Mouse (Mus musculus): ENCODE measurements around the gene Nme7. TPM values are rescaled to one million over a fixed set of nuclear protein-coding genes. Genes with fewer than 3 reads are reported as not detected.
A peak's percentile ranks its signal among the peaks of the same experiment; 100 is the strongest.

Nme7 gene
- polyA plus RNA-seq, 1 experiment from 2014 or later, result 51.6 TPM

DNA sequence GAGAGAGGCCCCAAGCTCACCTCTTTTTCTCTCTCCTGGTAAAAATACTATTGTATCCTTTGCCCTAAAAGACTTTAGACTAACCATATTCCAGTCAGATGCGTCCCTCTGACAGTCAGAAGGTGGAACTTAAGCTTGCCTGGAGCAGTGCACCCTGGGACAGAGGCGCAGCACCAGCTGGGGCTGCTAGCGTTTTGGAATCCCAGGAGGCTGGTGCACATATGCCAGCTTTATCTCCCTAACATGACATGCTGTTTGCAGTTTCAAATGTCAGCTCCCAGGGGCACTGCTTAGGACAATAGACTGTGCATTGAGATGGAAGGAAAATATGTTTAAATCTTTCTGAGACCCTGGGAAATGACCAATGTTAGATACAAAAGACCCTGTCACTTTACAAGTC is 88.3 kb downstream of the Nme7 start:
- H3K9me3 ChIP-seq (replicated peaks; ENCODE audit: control insufficient read depth, low read length), result no peaks in the 10 kb centered on the region
- WGBS, result 36% methylated on average over 3 of the region's 3 CpGs
- no peak overlapping the region for H3K4me3 ChIP-seq (ENCODE audit: low read depth, low read length)
- no peak overlapping the region for H3K4me2 ChIP-seq (ENCODE audit: low read depth, low read length)
- H3K36me3 ChIP-seq (replicated peaks; ENCODE audit: control insufficient read depth, insufficient read depth, low read depth, low read length), result no peaks in the 10 kb centered on the region
- no peak overlapping the region for H3K9ac ChIP-seq (replicated peaks; ENCODE audit: low read length)
- no peak for DNase-seq (ENCODE audit: low spot score)
- no peak overlapping the region for H3K27ac ChIP-seq (replicated peaks; ENCODE audit: low read depth, low read length)
- no peaks in the 10 kb centered on the region for H3K4me1 ChIP-seq (ENCODE audit: control insufficient read depth, insufficient read depth, low read length)
- no peaks in the 10 kb centered on the region for H3K27me3 ChIP-seq (ENCODE audit: control insufficient read depth, insufficient read depth, low read length)
- peak; percentile 87 for ATAC-seq (replicated peaks; ENCODE audit: insufficient number of reproducible peaks, low FRiP score, low TSS enrichment, low read depth)

- DNase-seq (ENCODE audit: low spot score) (no peak), ATAC-seq (replicated peaks; ENCODE audit: insufficient number of reproducible peaks, low FRiP score, low TSS enrichment, low read depth) (no peak)
Observed at GRCm38 (mm10) chr1:164395131-164395780, 91.3 kb downstream of the Nme7 start.

DNA sequence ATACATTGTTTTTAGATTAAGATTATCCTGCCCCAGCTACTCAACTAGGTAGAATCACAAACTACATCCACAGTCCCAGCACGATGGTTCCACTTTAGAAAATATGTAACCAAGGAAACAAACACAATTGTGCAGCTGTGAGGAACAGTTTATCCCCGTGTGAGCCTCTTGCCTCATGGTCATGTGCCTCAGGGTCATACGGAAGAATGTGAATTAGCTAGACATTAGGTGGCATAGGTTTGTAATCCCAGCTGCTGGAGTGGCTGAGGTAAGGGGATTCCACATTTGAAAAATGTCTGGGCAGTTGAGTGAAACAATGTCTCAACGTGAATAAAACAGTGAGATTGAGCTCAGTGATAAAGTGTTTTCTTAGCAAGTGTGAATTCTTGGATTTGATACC is 93.8 kb downstream of the Nme7 start:
- no peaks in the 10 kb centered on the region for H3K9me3 ChIP-seq (replicated peaks; ENCODE audit: control insufficient read depth, low read length)
- no peak overlapping the region for H3K4me3 ChIP-seq (ENCODE audit: low read depth, low read length)
- H3K27me3 ChIP-seq (ENCODE audit: control insufficient read depth, insufficient read depth, low read length), result no peaks in the 10 kb centered on the region
- no peak overlapping the region for H3K27ac ChIP-seq (replicated peaks; ENCODE audit: low read depth, low read length)
- DNase-seq (ENCODE audit: low spot score) (no peak), ATAC-seq (replicated peaks; ENCODE audit: insufficient number of reproducible peaks, low FRiP score, low TSS enrichment, low read depth) (no peak)
- WGBS, result 69% methylated on average over 4 of the region's 4 CpGs
- no peaks in the 10 kb centered on the region for H3K36me3 ChIP-seq (replicated peaks; ENCODE audit: control insufficient read depth, insufficient read depth, low read depth, low read length)
- no peaks in the 10 kb centered on the region for H3K4me1 ChIP-seq (ENCODE audit: control insufficient read depth, insufficient read depth, low read length)
- no peak overlapping the region for H3K9ac ChIP-seq (replicated peaks; ENCODE audit: low read length)
- no peak overlapping the region for H3K4me2 ChIP-seq (ENCODE audit: low read depth, low read length)

More at GRCm38 (mm10) chr1:164395131-164395780, 91.3 kb downstream of the Nme7 start:
- Histone ChIP-seq H3K9me3 (replicated peaks; ENCODE audit: control insufficient read depth, low read length) (no peaks in the 10 kb centered on the region), H3K27me3 (ENCODE audit: control insufficient read depth, insufficient read depth, low read length) (no peaks in the 10 kb centered on the region), H3K4me2 (ENCODE audit: low read depth, low read length) (no peak overlapping the region), H3K27ac (replicated peaks; ENCODE audit: low read depth, low read length) (no peak overlapping the region), H3K4me1 (ENCODE audit: control insufficient read depth, insufficient read depth, low read length) (no peaks in the 10 kb centered on the region), H3K36me3 (replicated peaks; ENCODE audit: control insufficient read depth, insufficient read depth, low read depth, low read length) (no peaks in the 10 kb centered on the region), H3K9ac (replicated peaks; ENCODE audit: low read length) (no peak overlapping the region), H3K4me3 (ENCODE audit: low read depth, low read length) (no peak overlapping the region)
- WGBS, result 88% methylated on average over 6 of the region's 6 CpGs

- Histone ChIP-seq H3K4me3 (ENCODE audit: low read depth, low read length) (no peak overlapping the region), H3K9me3 (replicated peaks; ENCODE audit: control insufficient read depth, low read length) (no peaks in the 10 kb centered on the region), H3K36me3 (replicated peaks; ENCODE audit: control insufficient read depth, insufficient read depth, low read depth, low read length) (no peaks in the 10 kb centered on the region), H3K4me1 (ENCODE audit: control insufficient read depth, insufficient read depth, low read length) (no peaks in the 10 kb centered on the region), H3K9ac (replicated peaks; ENCODE audit: low read length) (no peak overlapping the region), H3K27ac (replicated peaks; ENCODE audit: low read depth, low read length) (no peak overlapping the region), H3K4me2 (ENCODE audit: low read depth, low read length) (no peak overlapping the region), H3K27me3 (ENCODE audit: control insufficient read depth, insufficient read depth, low read length) (no peaks in the 10 kb centered on the region)
- ATAC-seq (replicated peaks; ENCODE audit: insufficient number of reproducible peaks, low FRiP score, low TSS enrichment, low read depth) (no peak), DNase-seq (ENCODE audit: low spot score) (no peak)
- WGBS, result 97% methylated on average over 3 of the region's 3 CpGs
Observed at GRCm38 (mm10) chr1:164399578-164399977, 95.7 kb downstream of the Nme7 start.

GRCm38 (mm10) chr1:164405385-164405802 is 101.5 kb downstream of the Nme7 start:
- no peak overlapping the region for H3K4me3 ChIP-seq (ENCODE audit: low read depth, low read length)
- DNase-seq (ENCODE audit: low spot score), result no peak
- H3K36me3 ChIP-seq (replicated peaks; ENCODE audit: control insufficient read depth, insufficient read depth, low read depth, low read length), result no peaks in the 10 kb centered on the region
- H3K9ac ChIP-seq (replicated peaks; ENCODE audit: low read length), result no peak overlapping the region
- WGBS, result 69% methylated on average over 5 of the region's 5 CpGs
- no peak for ATAC-seq (replicated peaks; ENCODE audit: insufficient number of reproducible peaks, low FRiP score, low TSS enrichment, low read depth)
- H3K4me1 ChIP-seq (ENCODE audit: control insufficient read depth, insufficient read depth, low read length), result no peaks in the 10 kb centered on the region
- H3K9me3 ChIP-seq (replicated peaks; ENCODE audit: control insufficient read depth, low read length), result no peaks in the 10 kb centered on the region
- no peaks in the 10 kb centered on the region for H3K27me3 ChIP-seq (ENCODE audit: control insufficient read depth, insufficient read depth, low read length)
- no peak overlapping the region for H3K4me2 ChIP-seq (ENCODE audit: low read depth, low read length)
- no peak overlapping the region for H3K27ac ChIP-seq (replicated peaks; ENCODE audit: low read depth, low read length)

GRCm38 (mm10) chr1:164406506-164406905 is 102.6 kb downstream of the Nme7 start:
- H3K9me3 ChIP-seq (replicated peaks; ENCODE audit: control insufficient read depth, low read length), result no peaks in the 10 kb centered on the region
- no peak for DNase-seq (ENCODE audit: low spot score)
- no peak overlapping the region for H3K27ac ChIP-seq (replicated peaks; ENCODE audit: low read depth, low read length)
- WGBS, result 63% methylated on average over 5 of the region's 5 CpGs
- no peak overlapping the region for H3K4me3 ChIP-seq (ENCODE audit: low read depth, low read length)
- no peak for ATAC-seq (replicated peaks; ENCODE audit: insufficient number of reproducible peaks, low FRiP score, low TSS enrichment, low read depth)
- H3K4me1 ChIP-seq (ENCODE audit: control insufficient read depth, insufficient read depth, low read length), result no peaks in the 10 kb centered on the region
- H3K36me3 ChIP-seq (replicated peaks; ENCODE audit: control insufficient read depth, insufficient read depth, low read depth, low read length), result no peaks in the 10 kb centered on the region
- H3K9ac ChIP-seq (replicated peaks; ENCODE audit: low read length), result no peak overlapping the region
- H3K4me2 ChIP-seq (ENCODE audit: low read depth, low read length), result no peak overlapping the region
- no peaks in the 10 kb centered on the region for H3K27me3 ChIP-seq (ENCODE audit: control insufficient read depth, insufficient read depth, low read length)

GRCm38 (mm10) chr1:164408655-164409054 is 104.7 kb downstream of the Nme7 start:
- Histone ChIP-seq H3K9ac (replicated peaks; ENCODE audit: low read length) (no peak overlapping the region), H3K4me2 (ENCODE audit: low read depth, low read length) (no peak overlapping the region), H3K36me3 (replicated peaks; ENCODE audit: control insufficient read depth, insufficient read depth, low read depth, low read length) (no peaks in the 10 kb centered on the region), H3K4me1 (ENCODE audit: control insufficient read depth, insufficient read depth, low read length) (no peaks in the 10 kb centered on the region), H3K9me3 (replicated peaks; ENCODE audit: control insufficient read depth, low read length) (no peaks in the 10 kb centered on the region), H3K27ac (replicated peaks; ENCODE audit: low read depth, low read length) (no peak overlapping the region), H3K4me3 (ENCODE audit: low read depth, low read length) (no peak overlapping the region), H3K27me3 (ENCODE audit: control insufficient read depth, insufficient read depth, low read length) (no peaks in the 10 kb centered on the region)
- ATAC-seq (replicated peaks; ENCODE audit: insufficient number of reproducible peaks, low FRiP score, low TSS enrichment, low read depth) (no peak), DNase-seq (ENCODE audit: low spot score) (no peak)
- WGBS, result 35% methylated on average over 2 of the region's 2 CpGs

- Histone ChIP-seq H3K27ac (replicated peaks; ENCODE audit: low read depth, low read length) (no peak overlapping the region), H3K4me3 (ENCODE audit: low read depth, low read length) (no peak overlapping the region), H3K36me3 (replicated peaks; ENCODE audit: control insufficient read depth, insufficient read depth, low read depth, low read length) (no peaks in the 10 kb centered on the region), H3K4me2 (ENCODE audit: low read depth, low read length) (no peak overlapping the region), H3K4me1 (ENCODE audit: control insufficient read depth, insufficient read depth, low read length) (no peaks in the 10 kb centered on the region), H3K9ac (replicated peaks; ENCODE audit: low read length) (no peak overlapping the region), H3K27me3 (ENCODE audit: control insufficient read depth, insufficient read depth, low read length) (no peaks in the 10 kb centered on the region), H3K9me3 (replicated peaks; ENCODE audit: control insufficient read depth, low read length) (no peaks in the 10 kb centered on the region)
- ATAC-seq (replicated peaks; ENCODE audit: insufficient number of reproducible peaks, low FRiP score, low TSS enrichment, low read depth) (no peak), DNase-seq (ENCODE audit: low spot score) (no peak)
- WGBS, result 89% methylated on average over 7 of the region's 7 CpGs
Observed at GRCm38 (mm10) chr1:164411306-164411705, 107.4 kb downstream of the Nme7 start.

Measured in embryonic facial prominence, embryonic 11.5 days (tissue).